Mouse (Mus musculus): ENCODE data around the gene Cdon. TPM values are rescaled to one million over a fixed set of nuclear protein-coding genes. Genes with fewer than 3 reads are reported as not detected.

Gene Cdon
- polyA plus RNA-seq, 1 experiment: 31.1 TPM

GRCm38 (mm10) chr9:35459594-35459993, 38.7 kb downstream of the Cdon start:
- no peaks in the 10 kb centered on the region for H3K36me3 ChIP-seq (ENCODE audit: control insufficient read depth, insufficient read depth, low read length, poor library complexity, severe bottlenecking)
- no peak overlapping the region for H3K9ac ChIP-seq (ENCODE audit: low read depth, poor library complexity, severe bottlenecking)
- H3K9me3 ChIP-seq (replicated peaks; ENCODE audit: control insufficient read depth, insufficient read depth, low read length, poor library complexity, severe bottlenecking): no peaks in the 10 kb centered on the region
- no peak for TF ChIP-seq CTCF (IDR thresholded peaks at IDR 0.05; ENCODE audit: low read depth, low read length)
- TF ChIP-seq POLR2A (IDR thresholded peaks at IDR 0.05; ENCODE audit: insufficient read depth, low read length): no peak
- no peak for TF ChIP-seq EP300 (IDR thresholded peaks at IDR 0.05; ENCODE audit: insufficient read depth, low read depth, low read length)
- no peaks in the 10 kb centered on the region for H3K4me1 ChIP-seq (ENCODE audit: control insufficient read depth, insufficient read depth, low read length)
- H3K4me3 ChIP-seq (ENCODE audit: low read depth, low read length): no peak overlapping the region
- H3K27me3 ChIP-seq (ENCODE audit: control insufficient read depth, insufficient read depth, low read length, poor library complexity, severe bottlenecking): no peaks in the 10 kb centered on the region
- H3K27ac ChIP-seq (ENCODE audit: insufficient read depth, low read length): no peak overlapping the region

- H3K27ac ChIP-seq (ENCODE audit: insufficient read depth, low read length): no peak overlapping the region
- H3K9ac ChIP-seq (ENCODE audit: low read depth, poor library complexity, severe bottlenecking): no peak overlapping the region
- TF ChIP-seq CTCF (IDR thresholded peaks at IDR 0.05; ENCODE audit: low read depth, low read length): no peak
- TF ChIP-seq EP300 (IDR thresholded peaks at IDR 0.05; ENCODE audit: insufficient read depth, low read depth, low read length): no peak
- no peak for TF ChIP-seq POLR2A (IDR thresholded peaks at IDR 0.05; ENCODE audit: insufficient read depth, low read length)
- H3K4me1 ChIP-seq (ENCODE audit: control insufficient read depth, insufficient read depth, low read length): peaks cover 1% of the 10 kb centered on the region
- H3K36me3 ChIP-seq (ENCODE audit: control insufficient read depth, insufficient read depth, low read length, poor library complexity, severe bottlenecking): no peaks in the 10 kb centered on the region
- H3K27me3 ChIP-seq (ENCODE audit: control insufficient read depth, insufficient read depth, low read length, poor library complexity, severe bottlenecking): no peaks in the 10 kb centered on the region
- no peak overlapping the region for H3K4me3 ChIP-seq (ENCODE audit: low read depth, low read length)
- no peaks in the 10 kb centered on the region for H3K9me3 ChIP-seq (replicated peaks; ENCODE audit: control insufficient read depth, insufficient read depth, low read length, poor library complexity, severe bottlenecking)
These were observed 46.4 kb downstream of the Cdon start for GRCm38 (mm10) chr9:35467264-35467817.

GRCm38 (mm10) chr9:35468913-35469312, 48.0 kb downstream of the Cdon start:
- no peaks in the 10 kb centered on the region for H3K36me3 ChIP-seq (ENCODE audit: control insufficient read depth, insufficient read depth, low read length, poor library complexity, severe bottlenecking)
- no peak overlapping the region for H3K4me3 ChIP-seq (ENCODE audit: low read depth, low read length)
- H3K4me1 ChIP-seq (ENCODE audit: control insufficient read depth, insufficient read depth, low read length): peaks cover 1% of the 10 kb centered on the region
- H3K27ac ChIP-seq (ENCODE audit: insufficient read depth, low read length): no peak overlapping the region
- H3K9ac ChIP-seq (ENCODE audit: low read depth, poor library complexity, severe bottlenecking): no peak overlapping the region
- no peaks in the 10 kb centered on the region for H3K9me3 ChIP-seq (replicated peaks; ENCODE audit: control insufficient read depth, insufficient read depth, low read length, poor library complexity, severe bottlenecking)
- TF ChIP-seq EP300 (IDR thresholded peaks at IDR 0.05; ENCODE audit: insufficient read depth, low read depth, low read length) (no peak), CTCF (IDR thresholded peaks at IDR 0.05; ENCODE audit: low read depth, low read length) (no peak)
- no peaks in the 10 kb centered on the region for H3K27me3 ChIP-seq (ENCODE audit: control insufficient read depth, insufficient read depth, low read length, poor library complexity, severe bottlenecking)

- Histone ChIP-seq H3K4me3 (ENCODE audit: low read depth, low read length) (no peak overlapping the region), H3K36me3 (ENCODE audit: control insufficient read depth, insufficient read depth, low read length, poor library complexity, severe bottlenecking) (no peaks in the 10 kb centered on the region), H3K4me1 (ENCODE audit: control insufficient read depth, insufficient read depth, low read length) (no peaks in the 10 kb centered on the region), H3K9ac (ENCODE audit: low read depth, poor library complexity, severe bottlenecking) (no peak overlapping the region), H3K27me3 (ENCODE audit: control insufficient read depth, insufficient read depth, low read length, poor library complexity, severe bottlenecking) (no peaks in the 10 kb centered on the region), H3K9me3 (replicated peaks; ENCODE audit: control insufficient read depth, insufficient read depth, low read length, poor library complexity, severe bottlenecking) (no peaks in the 10 kb centered on the region), H3K27ac (ENCODE audit: insufficient read depth, low read length) (no peak overlapping the region)
- no peak for TF ChIP-seq POLR2A (IDR thresholded peaks at IDR 0.05; ENCODE audit: insufficient read depth, low read length)
- TF ChIP-seq EP300 (IDR thresholded peaks at IDR 0.05; ENCODE audit: insufficient read depth, low read depth, low read length): no peak
- no peak for TF ChIP-seq CTCF (IDR thresholded peaks at IDR 0.05; ENCODE audit: low read depth, low read length)
These were observed 53.3 kb downstream of the Cdon start for GRCm38 (mm10) chr9:35474104-35474724.

GRCm38 (mm10) chr9:35475394-35475793, 54.5 kb downstream of the Cdon start:
- TF ChIP-seq CTCF (IDR thresholded peaks at IDR 0.05; ENCODE audit: low read depth, low read length) (no peak), EP300 (IDR thresholded peaks at IDR 0.05; ENCODE audit: insufficient read depth, low read depth, low read length) (no peak), POLR2A (IDR thresholded peaks at IDR 0.05; ENCODE audit: insufficient read depth, low read length) (no peak)
- H3K27ac ChIP-seq (ENCODE audit: insufficient read depth, low read length): no peak overlapping the region
- no peak overlapping the region for H3K4me3 ChIP-seq (ENCODE audit: low read depth, low read length)
- no peaks in the 10 kb centered on the region for H3K9me3 ChIP-seq (replicated peaks; ENCODE audit: control insufficient read depth, insufficient read depth, low read length, poor library complexity, severe bottlenecking)
- H3K36me3 ChIP-seq (ENCODE audit: control insufficient read depth, insufficient read depth, low read length, poor library complexity, severe bottlenecking): no peaks in the 10 kb centered on the region
- H3K9ac ChIP-seq (ENCODE audit: low read depth, poor library complexity, severe bottlenecking): no peak overlapping the region
- H3K27me3 ChIP-seq (ENCODE audit: control insufficient read depth, insufficient read depth, low read length, poor library complexity, severe bottlenecking): no peaks in the 10 kb centered on the region
- H3K4me1 ChIP-seq (ENCODE audit: control insufficient read depth, insufficient read depth, low read length): no peaks in the 10 kb centered on the region

DNA sequence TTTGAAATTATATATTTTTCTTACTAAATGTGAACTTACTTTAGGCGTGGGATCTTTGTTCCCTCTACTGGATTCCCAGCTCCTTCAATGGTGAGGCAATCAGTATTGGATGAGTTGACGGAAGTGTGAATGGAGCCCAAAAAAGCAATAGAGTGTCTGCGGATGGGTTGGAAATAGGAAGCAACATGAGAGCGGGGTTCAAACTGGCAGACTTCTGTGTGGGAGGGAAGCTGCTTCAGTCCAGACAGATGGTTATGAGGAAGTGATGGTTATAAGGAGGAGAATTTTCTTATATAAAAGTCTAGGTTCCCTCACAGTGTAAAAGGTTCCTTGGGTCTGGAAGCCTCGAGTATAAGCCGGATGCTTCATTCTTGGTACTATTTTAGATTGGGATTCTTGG, 58.5 kb downstream of the Cdon start:
- Histone ChIP-seq H3K9me3 (replicated peaks; ENCODE audit: control insufficient read depth, insufficient read depth, low read length, poor library complexity, severe bottlenecking) (no peaks in the 10 kb centered on the region), H3K27ac (ENCODE audit: insufficient read depth, low read length) (no peak overlapping the region), H3K27me3 (ENCODE audit: control insufficient read depth, insufficient read depth, low read length, poor library complexity, severe bottlenecking) (no peaks in the 10 kb centered on the region), H3K9ac (ENCODE audit: low read depth, poor library complexity, severe bottlenecking) (no peak overlapping the region), H3K36me3 (ENCODE audit: control insufficient read depth, insufficient read depth, low read length, poor library complexity, severe bottlenecking) (no peaks in the 10 kb centered on the region), H3K4me1 (ENCODE audit: control insufficient read depth, insufficient read depth, low read length) (no peaks in the 10 kb centered on the region), H3K4me3 (ENCODE audit: low read depth, low read length) (no peak overlapping the region)
- TF ChIP-seq EP300 (IDR thresholded peaks at IDR 0.05; ENCODE audit: insufficient read depth, low read depth, low read length): no peak
- no peak for TF ChIP-seq CTCF (IDR thresholded peaks at IDR 0.05; ENCODE audit: low read depth, low read length)

Measured in ES-Bruce4 (cell line).